Mouse (Mus musculus) heart, postnatal 4 days (tissue): ENCODE measurements around the gene Mrps26. TPM values are rescaled to one million over a fixed set of nuclear protein-coding genes. Genes with fewer than 3 reads are reported as not detected.
A peak's percentile ranks its signal among the peaks of the same experiment; 100 is the strongest.
"Not testable (repeated sequence)": the region's sequence is repeated elsewhere in the genome, so short reads cannot be mapped to it uniquely, and the experiment has no call there.

Source experiments
- DNase-seq: peaks from one replicate; pipeline ENCODE4 v3.0.0; 2021
- total RNA-seq, 2 experiments: library from RNA; stranded (reverse); gene quantifications; 2 replicates each; pipeline ENCODE4 v1.2.3; 2021

Mrps26 gene
- total RNA-seq, result 10 to 100 TPM; 78.0 to 86.6 TPM

- DNase-seq, result peak; percentile 93
Observed at GRCm38 (mm10) chr2:130563212-130564055, at the start of gene Mrps26. Gene Mrps26, plus strand, starts transcription at chr2:130563742.

- DNase-seq, result no peak
Observed at GRCm38 (mm10) chr2:130513907-130514306, 49.6 kb upstream of the Mrps26 start.

DNA sequence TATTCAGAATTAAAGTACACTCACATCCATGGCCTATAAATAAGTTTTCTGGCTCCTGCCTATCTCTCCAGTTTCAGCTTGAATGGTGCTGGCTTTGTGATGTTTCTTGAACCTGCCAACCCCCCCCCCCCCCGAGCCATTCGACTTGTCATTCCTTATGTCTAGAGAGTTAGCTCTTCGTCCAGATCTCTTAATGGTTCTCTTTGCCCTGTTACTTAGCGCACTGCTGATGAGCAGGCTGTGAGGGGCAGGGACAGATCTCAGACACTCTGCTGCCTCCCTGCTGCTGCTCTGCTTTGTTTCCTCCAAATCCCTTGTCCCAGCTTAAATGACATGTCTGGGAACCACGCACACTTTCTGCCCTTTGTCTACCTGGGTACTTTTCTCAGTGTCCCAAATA lies 47.8 kb upstream of the Mrps26 start:
- no peak for DNase-seq

GRCm38 (mm10) chr2:130521927-130522326 lies 41.6 kb upstream of the Mrps26 start:
- DNase-seq, result no peak

- not testable (repeated sequence) for DNase-seq
Observed at GRCm38 (mm10) chr2:130525480-130525879, 38.1 kb upstream of the Mrps26 start.

DNA sequence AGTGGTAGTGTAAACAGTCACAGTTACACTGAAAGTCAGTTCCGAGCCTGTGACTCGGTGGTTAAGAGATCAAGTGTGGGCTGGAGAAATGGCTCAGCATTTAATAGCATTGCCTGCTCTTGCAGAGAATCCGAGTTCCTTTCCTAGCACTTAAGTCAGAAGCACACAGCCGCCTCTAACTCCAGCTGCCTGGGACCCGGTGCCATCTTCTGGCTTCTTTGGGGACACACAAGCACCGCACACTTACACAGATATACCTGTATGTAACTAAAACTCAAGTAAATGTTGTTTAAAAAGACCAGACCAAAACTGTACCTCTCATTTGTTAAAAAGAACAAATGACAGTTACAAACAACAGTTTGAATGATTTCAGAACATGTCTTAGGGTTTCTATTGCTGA lies 35.1 kb upstream of the Mrps26 start:
- no peak for DNase-seq

- no peak for DNase-seq
Observed at GRCm38 (mm10) chr2:130529290-130529689, 34.3 kb upstream of the Mrps26 start.

DNA sequence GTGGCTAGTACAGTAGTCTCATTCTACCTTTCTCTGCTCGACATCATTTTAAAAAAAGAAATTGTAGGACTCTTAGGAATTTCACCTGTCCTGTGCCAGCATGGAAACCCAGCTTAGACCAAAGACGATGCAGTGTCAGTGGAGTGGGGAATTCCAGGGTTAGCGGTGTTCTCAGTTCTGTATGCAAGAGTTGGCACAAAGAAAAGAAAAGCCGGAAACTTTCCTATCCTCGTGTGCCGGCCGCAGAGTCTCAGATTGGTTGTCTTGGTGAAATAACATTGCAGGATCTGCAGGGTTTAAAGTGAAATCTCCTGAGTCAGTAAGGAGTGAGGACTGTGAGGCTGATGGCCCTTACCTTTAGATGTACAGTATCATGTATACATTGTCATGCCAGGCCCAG lies 33.6 kb upstream of the Mrps26 start:
- no peak for DNase-seq

- no peak for DNase-seq
Observed at GRCm38 (mm10) chr2:130532201-130532600, 31.3 kb upstream of the Mrps26 start.

DNA sequence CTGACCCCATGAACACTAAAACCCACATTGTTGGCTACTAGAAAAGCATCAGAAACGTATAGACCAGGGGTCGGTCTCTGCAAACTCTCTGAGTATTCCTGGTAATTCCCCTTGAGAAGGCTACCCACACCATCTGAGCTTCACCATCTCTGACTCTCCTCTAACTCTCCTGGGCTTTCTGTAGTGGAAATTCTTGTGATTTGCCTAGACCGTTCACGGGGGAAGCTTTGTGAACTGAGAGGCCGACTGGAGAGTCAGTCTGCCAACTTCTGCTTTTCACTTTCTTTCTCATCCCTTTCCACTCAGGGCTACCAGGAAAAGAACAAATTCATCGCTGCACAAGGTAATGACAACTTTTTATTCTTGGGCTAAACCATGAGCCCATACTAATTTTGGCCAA lies 28.5 kb upstream of the Mrps26 start:
- DNase-seq, result no peak

DNA sequence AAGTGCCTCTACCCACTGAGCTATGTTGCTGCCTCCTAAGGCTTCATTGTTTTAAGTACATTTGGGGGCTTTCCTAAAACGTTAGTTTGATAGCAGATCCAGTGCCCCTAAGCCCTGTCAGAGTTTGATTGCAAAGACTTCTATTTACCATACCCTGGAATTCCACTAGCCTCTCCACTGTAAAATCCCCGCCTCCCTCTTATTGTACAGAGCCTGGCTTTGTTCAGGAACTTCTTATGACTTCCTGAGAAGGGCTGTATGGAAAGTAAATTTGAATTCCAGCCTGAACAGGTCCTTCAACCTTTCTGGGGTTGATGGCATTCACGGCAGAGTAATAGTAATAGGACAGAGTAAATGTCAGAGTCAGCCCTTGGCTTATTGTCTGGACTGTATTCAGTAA lies 26.7 kb upstream of the Mrps26 start:
- no peak for DNase-seq

DNA sequence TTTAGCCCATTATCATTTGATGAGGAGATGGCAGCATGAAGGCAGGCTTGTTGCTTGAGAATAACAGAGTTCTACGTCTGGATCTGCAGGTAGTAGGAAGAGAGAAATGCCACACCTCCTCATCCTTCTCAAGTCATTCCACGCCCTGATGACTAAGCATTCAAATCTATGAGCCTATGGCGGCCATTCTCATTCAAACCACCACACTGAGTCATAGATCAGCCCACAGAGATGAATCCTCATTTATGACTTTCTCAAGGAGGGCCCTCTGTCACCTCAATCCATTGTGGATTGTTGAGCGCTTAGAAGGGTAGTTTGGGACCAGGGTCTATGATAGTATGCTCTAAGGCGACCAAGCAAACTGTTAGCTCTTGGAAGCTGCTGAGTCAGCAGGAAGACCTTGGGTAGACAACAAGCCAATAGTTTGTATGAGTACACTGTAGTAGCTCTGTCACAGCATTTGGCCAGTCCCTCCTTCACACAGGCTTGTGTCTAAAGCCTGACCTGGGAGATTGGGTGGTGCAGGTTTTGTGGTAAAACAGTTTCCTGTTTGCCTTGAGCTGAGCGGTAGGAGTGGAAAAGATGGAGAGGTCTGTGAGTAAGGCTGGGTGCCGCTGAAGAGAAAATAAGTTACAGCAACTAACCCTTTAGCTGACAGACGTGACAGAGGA lies 24.5 kb upstream of the Mrps26 start:
- DNase-seq, result no peak

GRCm38 (mm10) chr2:130540266-130540665 lies 23.3 kb upstream of the Mrps26 start:
- no peak for DNase-seq

- no peak for DNase-seq
Observed at GRCm38 (mm10) chr2:130546957-130547356, 16.6 kb upstream of the Mrps26 start.

GRCm38 (mm10) chr2:130554841-130555240 lies 8.7 kb upstream of the Mrps26 start:
- no peak for DNase-seq

DNA sequence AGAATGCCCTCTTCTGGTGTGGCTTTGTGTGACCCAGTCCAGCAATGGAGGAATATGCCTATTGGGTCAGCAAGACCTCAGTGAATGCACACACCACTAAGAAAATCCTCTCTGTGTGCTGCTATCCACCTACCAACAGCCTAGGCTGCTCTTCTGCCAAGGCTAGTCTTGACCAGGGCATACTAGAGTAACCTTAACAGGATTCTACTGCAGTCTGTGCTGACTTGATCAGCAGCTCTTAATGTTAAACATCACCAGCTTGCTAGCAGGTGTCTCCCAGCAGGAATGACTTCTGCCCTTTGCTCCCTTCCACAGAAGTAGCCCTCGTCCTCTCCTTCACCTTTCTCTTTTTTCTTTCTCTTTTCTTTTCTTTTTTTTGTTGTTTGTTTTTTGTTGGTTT lies 7.2 kb upstream of the Mrps26 start:
- DNase-seq, result no peak

GRCm38 (mm10) chr2:130557462-130557861 lies 6.1 kb upstream of the Mrps26 start:
- DNase-seq, result no peak

DNA sequence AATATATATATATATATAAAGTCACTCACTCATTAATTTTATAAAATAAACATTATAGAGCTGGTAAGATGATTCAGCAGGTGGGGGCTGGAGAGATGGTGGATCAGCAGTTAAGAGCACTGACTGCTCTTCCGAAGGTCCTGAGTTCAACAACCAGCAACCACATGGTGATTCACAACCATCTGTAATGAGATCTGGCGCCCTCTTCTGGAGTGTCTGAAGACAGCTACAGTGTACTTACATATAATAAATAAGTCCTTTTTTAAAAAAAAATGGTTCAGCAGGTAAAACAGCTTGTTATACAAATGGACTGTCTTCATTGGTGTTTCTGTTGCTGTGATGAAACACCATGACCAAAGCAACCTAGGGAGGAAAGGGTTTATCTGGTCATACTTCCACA lies 5.5 kb upstream of the Mrps26 start:
- no peak for DNase-seq

DNA sequence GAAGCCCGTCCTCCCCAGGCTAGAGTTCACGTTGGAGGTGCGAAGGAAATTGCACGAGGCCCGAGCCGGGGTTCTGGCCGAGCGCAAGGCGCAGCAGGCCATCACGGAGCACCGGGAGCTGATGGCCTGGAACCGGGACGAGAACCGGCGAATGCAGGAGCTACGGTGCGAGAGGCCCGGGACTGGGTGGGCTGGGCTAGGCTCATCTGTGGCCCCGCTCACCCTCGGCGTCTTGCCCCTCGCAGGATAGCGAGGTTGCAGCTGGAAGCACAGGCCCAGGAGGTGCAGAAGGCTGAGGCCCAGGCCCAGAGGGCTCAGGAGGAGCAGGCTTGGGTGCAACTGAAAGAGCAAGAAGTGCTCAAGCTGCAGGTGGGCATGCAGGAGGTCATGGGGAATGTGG lies 521 bp downstream of the Mrps26 start:
- no peak for DNase-seq

DNA sequence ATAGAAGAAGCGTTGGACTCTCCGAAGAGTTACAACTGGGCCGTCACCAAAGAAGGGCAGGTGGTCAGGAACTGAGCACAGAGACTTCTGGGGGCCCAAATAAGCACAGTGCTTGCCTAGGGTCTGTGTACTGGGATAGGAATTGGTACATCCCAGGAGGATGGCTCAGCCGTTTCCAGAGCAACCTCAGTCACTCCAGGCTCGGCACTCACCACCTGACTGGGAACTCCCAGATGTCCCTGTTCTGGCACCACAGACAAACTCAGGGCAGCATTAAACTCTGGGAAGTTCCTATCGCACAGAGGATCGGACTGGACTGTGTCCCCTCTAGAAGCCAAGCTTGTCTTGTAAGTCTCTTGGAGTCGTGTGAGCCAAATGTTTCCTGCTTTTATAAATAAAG lies 1.4 kb downstream of the Mrps26 start:
- no peak for DNase-seq

GRCm38 (mm10) chr2:130568921-130569320 lies 5.4 kb downstream of the Mrps26 start:
- DNase-seq, result no peak

- DNase-seq, result no peak
Observed at GRCm38 (mm10) chr2:130569926-130570325, 6.4 kb downstream of the Mrps26 start.

- no peak for DNase-seq
Observed at GRCm38 (mm10) chr2:130574960-130575359, 11.4 kb downstream of the Mrps26 start.

- DNase-seq, result no peak
Observed at GRCm38 (mm10) chr2:130575873-130576272, 12.3 kb downstream of the Mrps26 start, which contains the start of gene Oxt. Gene Oxt, plus strand, starts transcription at chr2:130576173.
